Mouse (Mus musculus): ENCODE measurements around the gene Rab4b. TPM values are rescaled to one million over a fixed set of nuclear protein-coding genes. Genes with fewer than 3 reads are reported as not detected.

The Rab4b gene
- polyA plus RNA-seq, 1 experiment: 77.3 TPM

- no peaks in the 10 kb centered on the region for H3K36me3 ChIP-seq (ENCODE audit: control insufficient read depth, insufficient read depth, low read length)
- 33% methylated on average over 3 of the region's 3 CpGs for WGBS
- TF ChIP-seq POLR2A (IDR thresholded peaks at IDR 0.05; ENCODE audit: low read depth, low read length) (no peak), CTCF (IDR thresholded peaks at IDR 0.05; ENCODE audit: extremely low read depth, insufficient read length, insufficient replicate concordance, low read depth, low read length) (peak; percentile 44; the same call in 1 of the 2 replicates)
- no peak overlapping the region for H3K4me3 ChIP-seq (ENCODE audit: low read depth, low read length)
- H3K4me1 ChIP-seq (ENCODE audit: control insufficient read depth, insufficient read depth, insufficient read length, low read length): peaks cover 4% of the 10 kb centered on the region
- H3K27me3 ChIP-seq (ENCODE audit: control insufficient read depth, insufficient read depth, low read length): no peaks in the 10 kb centered on the region
- H3K27ac ChIP-seq (ENCODE audit: insufficient read depth, low read depth, low read length): no peak overlapping the region
These were observed 50.5 kb downstream of the Rab4b start for GRCm38 (mm10) chr7:27128162-27128561.

GRCm38 (mm10) chr7:27124969-27125368 lies 53.7 kb downstream of the Rab4b start:
- H3K27me3 ChIP-seq (ENCODE audit: control insufficient read depth, insufficient read depth, low read length): no peaks in the 10 kb centered on the region
- H3K27ac ChIP-seq (ENCODE audit: insufficient read depth, low read depth, low read length): no peak overlapping the region
- no peak for TF ChIP-seq POLR2A (IDR thresholded peaks at IDR 0.05; ENCODE audit: low read depth, low read length)
- TF ChIP-seq CTCF (IDR thresholded peaks at IDR 0.05; ENCODE audit: extremely low read depth, insufficient read length, insufficient replicate concordance, low read depth, low read length): no peak
- no peak overlapping the region for H3K4me3 ChIP-seq (ENCODE audit: low read depth, low read length)
- H3K4me1 ChIP-seq (ENCODE audit: control insufficient read depth, insufficient read depth, insufficient read length, low read length): no peaks in the 10 kb centered on the region
- no peaks in the 10 kb centered on the region for H3K36me3 ChIP-seq (ENCODE audit: control insufficient read depth, insufficient read depth, low read length)
- WGBS: 84% methylated on average over 4 of the region's 4 CpGs

GRCm38 (mm10) chr7:27124305-27124832 lies 54.3 kb downstream of the Rab4b start:
- no peak overlapping the region for H3K27ac ChIP-seq (ENCODE audit: insufficient read depth, low read depth, low read length)

GRCm38 (mm10) chr7:27119676-27120075 lies 59.0 kb downstream of the Rab4b start, which contains the start of gene Cyp2f2:
Cyp2f2 (plus strand) TSS chr7:27119909.
- Histone ChIP-seq H3K4me3 (ENCODE audit: low read depth, low read length) (no peak within 1 kb of the TSS), H3K27ac (ENCODE audit: insufficient read depth, low read depth, low read length) (no peak within 1 kb of the TSS)
- no peak for TF ChIP-seq POLR2A (IDR thresholded peaks at IDR 0.05; ENCODE audit: low read depth, low read length)
- no peak for TF ChIP-seq CTCF (IDR thresholded peaks at IDR 0.05; ENCODE audit: extremely low read depth, insufficient read length, insufficient replicate concordance, low read depth, low read length)

More at GRCm38 (mm10) chr7:27124305-27124832, 54.3 kb downstream of the Rab4b start:
- no peaks in the 10 kb centered on the region for H3K27me3 ChIP-seq (ENCODE audit: control insufficient read depth, insufficient read depth, low read length)
- WGBS: 58% methylated on average over 5 of the region's 5 CpGs
- no peaks in the 10 kb centered on the region for H3K36me3 ChIP-seq (ENCODE audit: control insufficient read depth, insufficient read depth, low read length)
- H3K4me1 ChIP-seq (ENCODE audit: control insufficient read depth, insufficient read depth, insufficient read length, low read length): no peaks in the 10 kb centered on the region; the same call in 1 of the 2 replicates
- TF ChIP-seq POLR2A (IDR thresholded peaks at IDR 0.05; ENCODE audit: low read depth, low read length): no peak
- TF ChIP-seq CTCF (IDR thresholded peaks at IDR 0.05; ENCODE audit: extremely low read depth, insufficient read length, insufficient replicate concordance, low read depth, low read length): no peak
- no peak overlapping the region for H3K4me3 ChIP-seq (ENCODE audit: low read depth, low read length)

More at GRCm38 (mm10) chr7:27119676-27120075, 59.0 kb downstream of the Rab4b start, which contains the start of gene Cyp2f2:
- Histone ChIP-seq H3K36me3 (ENCODE audit: control insufficient read depth, insufficient read depth, low read length) (no peaks in the 10 kb centered on the region), H3K4me1 (ENCODE audit: control insufficient read depth, insufficient read depth, insufficient read length, low read length) (no peaks in the 10 kb centered on the region; the same call in 1 of the 2 replicates), H3K27me3 (ENCODE audit: control insufficient read depth, insufficient read depth, low read length) (no peaks in the 10 kb centered on the region)

Other genes starting within 250 kb of the Rab4b start
- gene Cyp2a22, start 239.5 kb downstream of the Rab4b start, polyA plus RNA-seq (2012; rRNA removed): not detected in 2 replicates
- gene Cyp2a12, start 149.8 kb downstream of the Rab4b start, polyA plus RNA-seq (2012; rRNA removed): 0.11 TPM in 1 of 2 replicates, not detected in the other
- 0.24 and 0.30 TPM in 2 replicates for gene Cyp2f2, start 59.0 kb downstream of the Rab4b start, polyA plus RNA-seq (2012; rRNA removed)
- gene Cyp2t4, start 25.2 kb downstream of the Rab4b start, polyA plus RNA-seq (2012; rRNA removed): not detected in 2 replicates
- 64.8 and 129 TPM in 2 replicates for gene Egln2, start 12.1 kb downstream of the Rab4b start, polyA plus RNA-seq (2012; rRNA removed)
- gene Gm21983, start 2.2 kb upstream of the Rab4b start, polyA plus RNA-seq (2012; rRNA removed): 0.23 TPM in 1 of 2 replicates, not detected in the other
- 9.6 TPM in 1 of 2 replicates, not detected in the other for gene Mia, start 2.3 kb upstream of the Rab4b start, polyA plus RNA-seq (2012; rRNA removed)
- 6.4 and 9.5 TPM in 2 replicates for gene BC024978, start 16.9 kb upstream of the Rab4b start, polyA plus RNA-seq (2012; rRNA removed)
- gene Snrpa, start 17.4 kb upstream of the Rab4b start, polyA plus RNA-seq (2012; rRNA removed): 73.2 and 138 TPM in 2 replicates
- 15.3 and 44.6 TPM in 2 replicates for gene Itpkc, start 49.8 kb upstream of the Rab4b start, polyA plus RNA-seq (2012; rRNA removed)
- 34.7 and 60.7 TPM in 2 replicates for gene Coq8b, start 54.1 kb upstream of the Rab4b start, polyA plus RNA-seq (2012; rRNA removed)
- 8.3 and 9.0 TPM in 2 replicates for gene Numbl, start 79.5 kb upstream of the Rab4b start, polyA plus RNA-seq (2012; rRNA removed)
- gene Ltbp4, start 158.8 kb upstream of the Rab4b start, polyA plus RNA-seq (2012; rRNA removed): 136 and 163 TPM in 2 replicates
- 62.1 and 115 TPM in 2 replicates for gene Shkbp1, start 177.1 kb upstream of the Rab4b start, polyA plus RNA-seq (2012; rRNA removed)
- gene Gm20479, start 178.5 kb upstream of the Rab4b start, polyA plus RNA-seq (2012; rRNA removed): not detected in 2 replicates